Mouse (Mus musculus) forebrain, postnatal 0 days (tissue): ENCODE results near the gene 1500011B03Rik. TPM values are rescaled to one million over a fixed set of nuclear protein-coding genes. Genes with fewer than 3 reads are reported as not detected.
"Not testable (repeated sequence)": the region's sequence is repeated elsewhere in the genome, so short reads cannot be mapped to it uniquely, and the experiment has no call there.

ENCODE experiments used
- ATAC-seq: fragments of 200-750 bp; cut with Nextera tagmentation; 2 replicates; pipeline ENCODE4 v1.8.0; 2017; ENCODE audit warnings: mild to moderate bottlenecking, moderate library complexity
- DNase-seq: peaks from one replicate; pipeline ENCODE4 v3.0.0-alpha.2; 2015
- H3K27ac ChIP-seq: fragments of 300-500 bp; sonication (generic); 2 replicates; pipeline ENCODE4 v1.5.1; 2014; ENCODE audit warnings: low read depth, mild to moderate bottlenecking, antibody characterized with exemption, low read length, moderate library complexity, mixed read lengths
- H3K27me3 ChIP-seq: fragments of 300-500 bp; sonication (generic); 2 replicates; pipeline ENCODE4 v1.6.1; 2014; ENCODE audit warnings: mild to moderate bottlenecking, low read length, mixed read lengths; ENCODE audit not compliant: insufficient read depth
- H3K36me3 ChIP-seq: fragments of 300-500 bp; sonication (generic); 2 replicates; pipeline ENCODE4 v1.6.1; 2014; ENCODE audit warnings: mild to moderate bottlenecking, moderate library complexity; ENCODE audit not compliant: insufficient read depth
- H3K4me1 ChIP-seq: fragments of 300-500 bp; sonication (generic); 2 replicates; pipeline ENCODE4 v1.6.1; 2014; ENCODE audit warnings: antibody characterized with exemption; ENCODE audit not compliant: insufficient read depth
- H3K4me2 ChIP-seq: fragments of 300-500 bp; sonication (generic); 2 replicates; pipeline ENCODE4 v1.6.1; 2014; ENCODE audit warnings: low read depth, mild to moderate bottlenecking, moderate library complexity
- H3K4me3 ChIP-seq: fragments of 300-500 bp; sonication (generic); 2 replicates; pipeline ENCODE4 v1.5.1; 2014; ENCODE audit warnings: low read depth, low read length, mixed read lengths
- H3K9ac ChIP-seq: fragments of 300-500 bp; sonication (generic); 2 replicates; pipeline ENCODE4 v1.6.1; 2014; ENCODE audit warnings: mild to moderate bottlenecking
- H3K9me3 ChIP-seq: fragments of 300-500 bp; sonication (generic); 2 replicates; pipeline ENCODE4 v1.6.1; 2016; ENCODE audit warnings: low read length
- CTCF ChIP-seq: sonication (generic); IDR thresholded peaks from 2 replicates; pipeline ENCODE4 v1.5.1; 2016; ENCODE audit warnings: antibody characterized with exemption, control low read depth, low read depth
- WGBS: fragments of 180-500 bp; shearing (Covaris S2); extraction: QIAGEN DNeasy Blood & Tissue Kit; methylation state at CpG from one replicate; pipeline ENCODE4 v1.1.7; 2014; 5-methylcytosine and 5-hydroxymethylcytosine counted together
- polyA plus RNA-seq: library from polyadenylated mRNA; unstranded; fragments of >200 nt; fragmentation: Nextera tagmentation; extraction: Ambion mirVana; gene quantifications from 2 replicates; pipeline ENCODE4 v1.2.1, GENCODE M21; 2015
- total RNA-seq: library from RNA; depleted of rRNA; stranded (reverse); fragments of >200 nt; gene quantifications from 2 replicates; pipeline ENCODE4 v1.2.3, GENCODE M21; 2014; rRNA removed

Gene 1500011B03Rik
- 298 and 325 TPM in 2 replicates for total RNA-seq
- 378 and 431 TPM in 2 replicates for polyA plus RNA-seq

DNA sequence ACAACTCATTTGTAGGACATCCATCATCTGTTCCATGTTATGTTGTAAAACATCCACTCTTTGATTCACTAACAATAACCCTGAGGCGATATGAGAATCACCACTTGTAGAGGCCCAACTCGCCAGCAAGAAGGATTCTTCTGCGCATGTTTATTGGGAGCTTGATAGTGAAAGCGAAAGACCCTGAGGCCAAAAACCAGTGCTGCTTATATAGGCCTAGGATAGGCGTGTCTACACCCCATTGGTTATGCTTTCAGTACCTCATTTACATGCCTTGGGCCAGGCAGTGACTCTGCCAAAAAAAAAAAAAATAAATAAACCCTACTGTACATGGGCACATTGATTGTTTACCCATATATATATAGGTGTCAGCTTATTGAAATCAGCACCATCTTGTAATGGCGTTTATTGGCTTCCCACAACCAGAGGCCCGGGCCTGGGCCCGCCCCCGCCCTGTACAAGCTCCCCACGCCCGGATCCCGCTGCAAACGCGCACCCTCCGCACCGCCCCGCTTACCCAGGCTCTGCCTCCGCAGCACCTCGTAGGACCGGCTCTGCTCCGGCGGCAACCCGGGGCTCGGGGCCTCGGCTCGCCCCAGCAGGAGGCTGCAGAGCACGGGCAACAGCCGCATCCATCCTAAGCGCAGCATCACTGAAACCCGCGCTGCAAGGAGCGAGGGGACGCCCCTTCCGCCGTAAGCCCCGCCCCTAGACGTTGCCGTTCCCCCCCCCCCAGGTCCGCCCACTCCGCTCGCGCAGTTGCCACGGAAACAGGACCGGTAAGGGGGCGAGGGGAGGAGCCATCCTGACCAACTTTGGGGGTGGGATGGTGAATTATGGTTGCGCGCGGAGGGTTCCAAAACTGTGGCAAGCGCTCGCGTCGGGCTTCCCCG, at the start of gene 1500011B03Rik:
1500011B03Rik (minus strand) TSS at position 673 of the 893 bp plus-strand sequence.
- Histone ChIP-seq H3K4me3 (peak within 1 kb of the TSS; percentile 80), H3K9me3 (no peaks in the 10 kb centered on the region), H3K9ac (peak within 1 kb of the TSS; percentile 76), H3K4me1 (no peaks in the 10 kb centered on the region), H3K27me3 (no peaks in the 10 kb centered on the region), H3K4me2 (peak within 1 kb of the TSS; percentile 59), H3K36me3 (no peaks in the 10 kb centered on the region), H3K27ac (peak within 1 kb of the TSS; percentile 86)
- DNase-seq (peak; percentile 93), ATAC-seq (peak; percentile 95)
- 9% methylated on average over 53 of the region's 53 CpGs for WGBS
- TF ChIP-seq CTCF, result no peak

DNA sequence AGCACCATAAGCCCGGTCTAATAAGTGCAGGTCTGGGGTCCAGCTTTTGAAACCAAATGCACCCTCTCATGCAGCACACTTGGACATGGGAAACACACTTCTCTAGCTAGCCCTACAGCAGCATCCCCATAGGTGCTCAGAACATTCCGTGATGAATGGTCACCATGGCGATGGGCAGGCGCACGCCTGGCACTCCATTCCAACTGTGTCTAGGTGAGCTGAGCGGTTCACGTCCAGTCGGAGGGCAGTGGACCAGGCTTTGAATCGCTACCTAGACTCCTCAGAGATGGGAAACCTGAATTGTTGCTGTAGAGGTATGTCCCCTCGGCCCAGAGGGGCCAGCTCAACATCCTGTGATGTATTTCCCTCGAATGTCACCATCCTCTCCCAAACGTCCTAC, 42.0 kb upstream of the 1500011B03Rik start:
- no peaks in the 10 kb centered on the region for H3K4me1 ChIP-seq
- ATAC-seq (no peak), DNase-seq (no peak)
- H3K27ac ChIP-seq, result no peak overlapping the region
- H3K9ac ChIP-seq, result no peak overlapping the region
- no peaks in the 10 kb centered on the region for H3K36me3 ChIP-seq
- H3K4me3 ChIP-seq, result no peak overlapping the region
- no peaks in the 10 kb centered on the region for H3K27me3 ChIP-seq
- TF ChIP-seq CTCF, result no peak
- H3K4me2 ChIP-seq, result no peak overlapping the region
- WGBS, result 82% methylated on average over 12 of the region's 12 CpGs
- peaks cover 9% of the 10 kb centered on the region for H3K9me3 ChIP-seq

DNA sequence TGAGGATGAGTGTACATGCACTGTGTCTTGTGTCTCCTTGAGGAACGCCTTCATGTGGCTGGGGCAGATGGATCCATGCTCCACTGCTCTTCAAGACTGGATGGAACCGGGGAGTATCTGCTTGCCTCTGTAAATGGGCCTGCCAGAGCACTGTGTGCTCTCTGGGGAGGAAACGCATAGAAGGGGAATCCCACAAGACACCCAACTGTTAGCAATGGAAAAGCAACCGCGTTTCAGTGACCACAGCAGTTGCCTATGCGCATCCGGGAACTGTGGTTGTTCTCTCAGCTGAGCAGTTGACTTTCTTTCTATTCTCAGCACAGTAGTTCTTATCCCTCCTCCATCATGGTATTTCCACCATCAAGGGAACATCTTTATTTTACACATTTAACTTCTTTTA, 41.5 kb upstream of the 1500011B03Rik start:
- Histone ChIP-seq H3K36me3 (no peaks in the 10 kb centered on the region), H3K4me2 (no peak overlapping the region), H3K4me3 (no peak overlapping the region), H3K27ac (no peak overlapping the region), H3K9ac (no peak overlapping the region), H3K9me3 (peaks cover 9% of the 10 kb centered on the region), H3K27me3 (no peaks in the 10 kb centered on the region), H3K4me1 (no peaks in the 10 kb centered on the region)
- no peak for DNase-seq
- no peak for TF ChIP-seq CTCF
- ATAC-seq, result no peak
- 83% methylated on average over 7 of the region's 7 CpGs for WGBS

GRCm38 (mm10) chr5:114861730-114862129, 38.5 kb upstream of the 1500011B03Rik start:
- Histone ChIP-seq H3K9me3 (no peaks in the 10 kb centered on the region), H3K36me3 (no peaks in the 10 kb centered on the region), H3K9ac (no peak overlapping the region), H3K27ac (no peak overlapping the region), H3K4me1 (0 out of 2 replicates have a peak, but pooled peaks cover 3% of the 10 kb centered on the region), H3K27me3 (no peaks in the 10 kb centered on the region), H3K4me2 (no peak overlapping the region), H3K4me3 (no peak overlapping the region)
- no peak for ATAC-seq
- no peak for TF ChIP-seq CTCF
- no peak for DNase-seq
- WGBS, result 72% methylated on average over 6 of the region's 6 CpGs

DNA sequence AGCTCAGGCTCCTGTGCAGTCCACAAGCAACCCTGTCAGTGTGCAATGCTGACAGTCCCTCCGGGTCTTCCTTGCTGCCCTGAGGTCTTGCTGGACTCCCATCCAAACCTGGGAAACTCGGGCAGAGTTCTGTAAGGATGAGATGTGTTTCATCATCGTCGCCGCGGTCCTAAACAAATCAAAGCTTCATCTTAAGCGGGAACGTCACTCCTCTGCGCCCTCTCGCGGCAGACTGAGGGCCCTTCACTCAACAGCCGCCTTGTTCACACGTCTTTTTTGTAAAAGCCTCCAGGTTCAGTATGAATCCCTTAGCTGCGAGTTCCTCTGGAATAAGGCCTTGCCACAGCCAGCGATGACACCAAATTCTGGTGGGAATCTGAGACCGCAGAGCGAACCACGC, 36.0 kb upstream of the 1500011B03Rik start:
- H3K9me3 ChIP-seq, result no peaks in the 10 kb centered on the region
- peak; percentile 92 for TF ChIP-seq CTCF
- WGBS, result 6% methylated on average over 18 of the region's 18 CpGs
- H3K9ac ChIP-seq, result peak overlapping the region; percentile 43
- DNase-seq (peak; percentile 93), ATAC-seq (peak; percentile 90)
- peak overlapping the region; percentile 54 for H3K4me2 ChIP-seq
- no peaks in the 10 kb centered on the region for H3K36me3 ChIP-seq
- H3K4me3 ChIP-seq, result peak overlapping the region; percentile 29
- H3K4me1 ChIP-seq, result 0 out of 2 replicates have a peak, but pooled peaks cover 3% of the 10 kb centered on the region
- no peaks in the 10 kb centered on the region for H3K27me3 ChIP-seq
- H3K27ac ChIP-seq, result no peak overlapping the region

DNA sequence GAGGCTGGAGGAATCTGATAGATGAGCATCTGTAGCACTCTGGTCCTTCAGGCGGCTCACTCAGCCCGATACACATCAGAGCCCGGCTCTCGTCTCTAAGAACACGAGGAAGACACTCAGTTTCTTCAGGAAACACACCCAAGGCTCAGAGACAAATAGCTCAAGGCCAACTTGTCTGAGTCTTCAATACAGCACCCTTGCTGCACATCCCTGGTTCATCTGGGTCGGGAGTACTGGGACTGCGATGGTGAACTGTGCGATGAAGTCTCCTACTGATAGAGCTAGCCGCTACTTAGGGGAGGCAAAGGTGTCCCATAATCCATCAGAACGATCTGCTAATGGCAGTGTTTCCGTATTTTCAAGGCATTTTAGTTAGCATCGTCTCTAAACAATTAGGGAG, 35.3 kb upstream of the 1500011B03Rik start, which contains the start of gene Gm9936:
Gm9936 (minus strand) TSS at position 101 of the 400 bp plus-strand sequence.
- H3K4me3 ChIP-seq, result peak within 1 kb of the TSS; percentile 29
- H3K36me3 ChIP-seq, result no peaks in the 10 kb centered on the region
- H3K4me1 ChIP-seq, result 0 out of 2 replicates have a peak, but pooled peaks cover 3% of the 10 kb centered on the region
- peak within 1 kb of the TSS; percentile 54 for H3K4me2 ChIP-seq
- no peak within 1 kb of the TSS for H3K27ac ChIP-seq
- H3K27me3 ChIP-seq, result no peaks in the 10 kb centered on the region
- 85% methylated on average over 12 of the region's 12 CpGs for WGBS
- H3K9me3 ChIP-seq, result no peaks in the 10 kb centered on the region
- no peak for ATAC-seq
- TF ChIP-seq CTCF, result no peak
- H3K9ac ChIP-seq, result peak within 1 kb of the TSS; percentile 43
- no peak for DNase-seq

- H3K9ac ChIP-seq, ATAC-seq, DNase-seq, H3K27ac ChIP-seq, H3K27me3 ChIP-seq, H3K4me1 ChIP-seq, H3K9me3 ChIP-seq, H3K4me2 ChIP-seq, H3K4me3 ChIP-seq, H3K36me3 ChIP-seq: not testable (repeated sequence)
- 73% methylated on average over 3 of the region's 5 CpGs for WGBS
These were observed 30.1 kb upstream of the 1500011B03Rik start, which contains the start of gene 4930519G04Rik for GRCm38 (mm10) chr5:114853364-114853763. Gene 4930519G04Rik, plus strand, starts transcription at chr5:114853664.
